Mouse (Mus musculus) MEL (cell line): ENCODE results near the gene Ell.

Source experiments
- BHLHE40 ChIP-seq: IDR thresholded peaks from 2 replicates; pipeline ENCODE4 v1.6.1; 2012; ENCODE audit warnings: low read depth, mild to moderate bottlenecking, inconsistent platforms, low read length, improper control_type of control experiment, borderline replicate concordance
- CHD2 ChIP-seq: IDR thresholded peaks from 2 replicates; pipeline ENCODE4 v1.6.1; 2011; ENCODE audit warnings: low read length, improper control_type of control experiment
- CTCF ChIP-seq, 3 experiments: IDR thresholded peaks in 2 of 3; conservative IDR thresholded peaks in 1 of 3; 2 replicates each; pipeline ENCODE4 v1.5.1; 2011 to 2012; ENCODE audit warnings: low read length in 3 of 3, low read depth in 2 of 3, mild to moderate bottlenecking in 2 of 3, improper control_type of control experiment in 1 of 3, inconsistent platforms in 1 of 3, mixed read lengths in 1 of 3, moderate library complexity in 1 of 3; ENCODE audit not compliant: control insufficient read depth in 1 of 3, insufficient read depth in 1 of 3, poor library complexity in 1 of 3, severe bottlenecking in 1 of 3
- EP300 ChIP-seq, 2 experiments: IDR thresholded peaks; 2 replicates each; pipeline ENCODE4 v1.6.1; 2011; ENCODE audit warnings: improper control_type of control experiment in 2 of 2, low read length in 2 of 2, low read depth in 1 of 2, mild to moderate bottlenecking in 1 of 2
- GABPA ChIP-seq: IDR thresholded peaks from 2 replicates; pipeline ENCODE4 v1.6.1; 2012; ENCODE audit warnings: low read depth, mild to moderate bottlenecking, inconsistent platforms, low read length, improper control_type of control experiment, moderate library complexity
- KAT2A ChIP-seq: conservative IDR thresholded peaks from 2 replicates; pipeline ENCODE4 v1.6.1; 2012; ENCODE audit warnings: low read depth, low read length, improper control_type of control experiment, inconsistent platforms
- MAZ ChIP-seq: IDR thresholded peaks from 2 replicates; pipeline ENCODE4 v1.6.1; 2012; ENCODE audit warnings: low read depth, mild to moderate bottlenecking, inconsistent platforms, low read length, improper control_type of control experiment
- MEF2A ChIP-seq: IDR thresholded peaks from 2 replicates; pipeline ENCODE4 v1.6.1; 2014; ENCODE audit warnings: low read depth, mild to moderate bottlenecking, inconsistent platforms, low read length, improper control_type of control experiment; ENCODE audit not compliant: poor library complexity, insufficient replicate concordance, severe bottlenecking; ENCODE audit errors: extremely low read depth
- MXI1 ChIP-seq: IDR thresholded peaks from 2 replicates; pipeline ENCODE4 v1.6.1; 2011; ENCODE audit warnings: mild to moderate bottlenecking, low read depth, low read length, improper control_type of control experiment
- POLR2A ChIP-seq, 2 experiments: IDR thresholded peaks; 2 replicates each; pipeline ENCODE4 v1.6.1; 2011 to 2012; ENCODE audit warnings: low read length in 2 of 2, mild to moderate bottlenecking in 2 of 2, control low read depth in 1 of 2, improper control_type of control experiment in 1 of 2, low read depth in 1 of 2, moderate library complexity in 1 of 2; ENCODE audit not compliant: control insufficient read depth in 1 of 2, insufficient read depth in 1 of 2, poor library complexity in 1 of 2
- RAD21 ChIP-seq: IDR thresholded peaks from 2 replicates; pipeline ENCODE4 v1.6.1; 2011; ENCODE audit warnings: mild to moderate bottlenecking, low read depth, low read length, improper control_type of control experiment
- SIN3A ChIP-seq: IDR thresholded peaks from 2 replicates; pipeline ENCODE4 v1.6.1; 2012; ENCODE audit warnings: low read length, improper control_type of control experiment, inconsistent platforms
- SMC3 ChIP-seq: IDR thresholded peaks from 2 replicates; pipeline ENCODE4 v1.6.1; 2011; ENCODE audit warnings: low read depth, low read length, improper control_type of control experiment
- USF1 ChIP-seq: IDR thresholded peaks from 2 replicates; pipeline ENCODE4 v1.6.1; 2014; ENCODE audit warnings: low read depth, mild to moderate bottlenecking, inconsistent platforms, low read length, improper control_type of control experiment, moderate library complexity

DNA sequence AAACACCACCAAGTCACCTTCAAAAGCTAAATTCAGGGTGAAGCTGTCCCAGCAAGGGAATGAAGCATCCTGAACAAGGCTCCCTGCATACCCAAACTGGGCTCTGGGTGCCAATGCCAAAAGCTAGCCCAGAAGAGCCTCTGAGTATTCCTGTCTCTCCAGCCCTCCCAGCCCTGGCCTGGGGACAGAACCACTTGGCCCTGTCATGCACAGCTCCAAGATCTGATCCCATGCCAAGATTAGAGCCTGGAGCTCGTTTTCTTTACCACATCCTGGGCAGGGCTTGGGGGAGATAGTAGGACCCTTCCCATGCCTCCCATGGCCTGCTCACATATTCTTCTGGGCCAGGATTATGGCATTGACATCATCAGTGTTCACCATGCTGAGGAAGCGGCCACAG is 19.7 kb upstream of the Ell start:
- no peak for TF ChIP-seq CTCF (IDR thresholded peaks at IDR 0.05 in 2 of 3, conservative IDR thresholded peaks at IDR 0.05 in 1 of 3; ENCODE audit: control insufficient read depth in 1 of 3, insufficient read depth in 1 of 3, low read depth in 2 of 3, low read length in 3 of 3, poor library complexity in 1 of 3, severe bottlenecking in 1 of 3)
- TF ChIP-seq POLR2A (IDR thresholded peaks at IDR 0.05; ENCODE audit: control insufficient read depth in 1 of 2, insufficient read depth in 1 of 2, low read depth in 1 of 2, low read length in 2 of 2, poor library complexity in 1 of 2) = no peak
- no peak for TF ChIP-seq RAD21
- no peak for TF ChIP-seq MAZ
- no peak for TF ChIP-seq MEF2A
- TF ChIP-seq SMC3 = no peak
- no peak for TF ChIP-seq GABPA
- TF ChIP-seq USF1 = no peak
- TF ChIP-seq EP300 (IDR thresholded peaks at IDR 0.05; ENCODE audit: low read depth in 1 of 2, low read length in 2 of 2) = no peak
- TF ChIP-seq MXI1 = no peak
- no peak for TF ChIP-seq CHD2
- no peak for TF ChIP-seq BHLHE40
- TF ChIP-seq SIN3A = no peak
- no peak for TF ChIP-seq KAT2A
